Mouse (Mus musculus) midbrain, embryonic 15.5 days (tissue): ENCODE measurements around the gene Capn2. TPM values are rescaled to one million over a fixed set of nuclear protein-coding genes. Genes with fewer than 3 reads are reported as not detected.

Experiments used
- ATAC-seq: fragments of 200-750 bp; cut with Nextera tagmentation; replicated peaks from 2 replicates; pipeline ENCODE4 v1.8.0; 2017; ENCODE audit warnings: moderate TSS enrichment
- H3K27ac ChIP-seq: fragments of 300-500 bp; sonication (generic); 2 replicates; pipeline ENCODE4 v1.5.1; 2015; ENCODE audit warnings: mild to moderate bottlenecking, inconsistent platforms
- H3K27me3 ChIP-seq: fragments of 300-500 bp; sonication (generic); replicated peaks from 2 replicates; pipeline ENCODE4 v1.6.1; 2015; ENCODE audit warnings: inconsistent platforms
- H3K36me3 ChIP-seq: fragments of 300-500 bp; sonication (generic); replicated peaks from 2 replicates; pipeline ENCODE4 v1.6.1; 2015; ENCODE audit warnings: inconsistent platforms
- H3K4me1 ChIP-seq: fragments of 300-500 bp; sonication (generic); 2 replicates; pipeline ENCODE4 v1.6.1; 2015; ENCODE audit warnings: inconsistent platforms
- H3K4me2 ChIP-seq: fragments of 300-500 bp; sonication (generic); 2 replicates; pipeline ENCODE4 v1.6.1; 2015; ENCODE audit warnings: inconsistent platforms, mild to moderate bottlenecking, moderate library complexity
- H3K4me3 ChIP-seq: fragments of 300-500 bp; sonication (generic); 2 replicates; pipeline ENCODE4 v1.5.1; 2015; ENCODE audit warnings: mild to moderate bottlenecking, inconsistent platforms
- H3K9ac ChIP-seq: fragments of 300-500 bp; sonication (generic); 2 replicates; pipeline ENCODE4 v1.6.1; 2015; ENCODE audit warnings: mild to moderate bottlenecking, inconsistent platforms
- H3K9me3 ChIP-seq: fragments of 300-500 bp; sonication (generic); 2 replicates; pipeline ENCODE4 v1.6.1; 2016; ENCODE audit warnings: inconsistent platforms
- whole genome bisulfite sequencing: fragments of 180-500 bp; shearing (Covaris S2); methylation state at CpG from one replicate; pipeline ENCODE4 v1.1.7; 2015; ENCODE audit warnings: mixed read lengths; 5-methylcytosine and 5-hydroxymethylcytosine counted together
- polyA plus RNA-seq: library from polyadenylated mRNA; unstranded; fragments of >200 nt; fragmentation: Nextera tagmentation; extraction: Ambion mirVana; gene quantifications from 2 replicates; pipeline ENCODE4 v1.2.1, GENCODE M21; 2015

Capn2 gene
- polyA plus RNA-seq, 1 experiment from 2014 or later: 86.2 TPM

DNA sequence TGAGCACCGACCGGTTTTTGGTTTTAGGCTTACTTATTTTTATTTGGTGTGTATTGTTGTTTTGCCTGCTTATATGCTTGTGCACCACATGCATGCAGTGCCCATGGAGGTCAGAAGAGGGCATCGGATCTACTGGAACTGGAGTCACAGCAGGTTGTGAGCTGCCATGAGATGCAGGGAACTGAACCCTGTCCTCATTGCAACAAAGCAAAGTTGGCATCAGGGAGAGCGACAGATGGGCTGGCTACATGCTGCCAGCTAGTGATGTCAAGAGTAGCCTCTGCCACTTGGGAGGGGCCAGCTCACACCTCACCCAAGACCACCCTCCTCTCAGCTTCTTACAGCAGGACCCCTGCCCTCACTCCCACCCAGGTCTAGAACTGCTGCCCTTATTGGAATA, 51.4 kb downstream of the Capn2 start:
- no peak overlapping the region for H3K9ac ChIP-seq
- H3K9me3 ChIP-seq: no peaks in the 10 kb centered on the region
- no peak overlapping the region for H3K4me3 ChIP-seq
- H3K36me3 ChIP-seq: peaks cover 37% of the 10 kb centered on the region; the same call in 1 of the 2 replicates
- no peak overlapping the region for H3K4me2 ChIP-seq
- no peak for ATAC-seq
- H3K4me1 ChIP-seq: peaks cover 3% of the 10 kb centered on the region; the same call in 1 of the 2 replicates
- no peaks in the 10 kb centered on the region for H3K27me3 ChIP-seq
- 95% methylated on average over 4 of the region's 4 CpGs for WGBS
- H3K27ac ChIP-seq: no peak overlapping the region

DNA sequence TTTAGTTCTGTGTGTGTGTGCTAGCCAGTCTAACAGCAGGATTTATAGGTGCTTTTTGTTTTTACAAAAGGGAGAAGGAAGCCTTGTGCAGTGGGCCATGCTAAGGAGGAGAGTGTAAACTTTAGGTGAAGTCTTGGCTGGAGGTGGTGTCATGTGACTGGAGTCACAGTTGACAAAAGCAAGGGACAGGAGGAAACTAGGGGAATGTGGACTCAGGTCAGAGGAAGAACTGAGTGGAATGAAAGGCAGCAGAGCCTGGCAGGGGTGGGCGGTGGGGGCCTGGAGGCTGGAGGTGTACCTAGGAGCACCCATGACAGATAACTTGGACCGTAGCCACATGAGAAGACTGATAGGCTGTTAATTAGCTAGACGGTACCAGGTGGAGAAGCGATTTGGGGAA, 52.1 kb downstream of the Capn2 start:
- Histone ChIP-seq H3K36me3 (peaks cover 35% of the 10 kb centered on the region; the same call in 1 of the 2 replicates), H3K9me3 (no peaks in the 10 kb centered on the region), H3K27ac (no peak overlapping the region), H3K4me2 (no peak overlapping the region), H3K4me1 (peaks cover 3% of the 10 kb centered on the region; the same call in 1 of the 2 replicates), H3K4me3 (no peak overlapping the region), H3K9ac (no peak overlapping the region), H3K27me3 (no peaks in the 10 kb centered on the region)
- 85% methylated on average over 4 of the region's 4 CpGs for WGBS
- no peak for ATAC-seq

DNA sequence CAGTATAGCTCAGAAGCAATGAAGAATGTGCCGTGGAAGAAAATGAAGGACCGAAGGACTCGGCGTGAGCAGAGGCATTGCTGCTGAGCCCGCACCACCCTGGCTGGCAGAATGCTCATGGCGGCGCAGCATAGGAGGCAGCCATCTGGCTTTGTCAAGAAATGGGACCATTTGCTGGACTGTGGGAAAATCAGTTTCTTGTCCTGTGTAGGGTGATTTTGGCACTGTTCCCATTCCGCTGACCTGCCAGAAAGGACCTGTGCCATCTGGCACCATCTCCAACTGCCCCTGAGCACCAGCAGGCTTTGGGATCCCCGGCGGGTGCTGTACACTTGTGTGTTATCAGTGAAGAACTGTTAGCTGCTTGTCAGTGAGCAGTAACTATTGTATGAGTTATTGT, 55.6 kb downstream of the Capn2 start:
- no peak overlapping the region for H3K9ac ChIP-seq
- no peak overlapping the region for H3K4me3 ChIP-seq
- 0 out of 2 replicates have a peak, but pooled peaks have one; percentile 14 for ATAC-seq
- peaks cover 3% of the 10 kb centered on the region; the same call in 1 of the 2 replicates for H3K4me1 ChIP-seq
- no peak overlapping the region for H3K4me2 ChIP-seq
- H3K27me3 ChIP-seq: no peaks in the 10 kb centered on the region
- WGBS: 78% methylated on average over 10 of the region's 10 CpGs
- H3K27ac ChIP-seq: peak overlapping the region; percentile 36
- H3K9me3 ChIP-seq: no peaks in the 10 kb centered on the region
- 0 out of 2 replicates have a peak, but pooled peaks cover 5% of the 10 kb centered on the region for H3K36me3 ChIP-seq

DNA sequence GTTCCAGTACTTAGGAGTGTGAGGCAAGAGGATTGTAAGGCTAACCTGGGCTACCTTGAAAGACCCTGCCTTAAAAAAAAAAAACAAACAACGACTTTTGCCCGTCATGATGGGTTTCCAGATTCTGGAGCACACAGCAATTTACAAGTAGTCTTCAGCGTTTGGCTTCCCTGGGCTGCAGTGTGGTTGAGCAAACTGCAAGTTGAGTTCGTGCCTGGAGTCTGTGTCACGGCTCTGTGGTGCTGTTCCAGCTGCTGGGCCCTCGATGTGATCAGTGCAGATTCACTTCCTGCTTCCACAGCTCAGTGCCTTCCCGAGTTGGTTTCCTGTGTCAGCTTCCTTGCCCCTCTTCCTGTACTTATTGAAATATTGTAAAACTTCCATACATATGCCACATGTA, 56.1 kb downstream of the Capn2 start:
- WGBS: 81% methylated on average over 7 of the region's 7 CpGs
- Histone ChIP-seq H3K9me3 (no peaks in the 10 kb centered on the region), H3K27ac (peak overlapping the region; percentile 36; the same call in 1 of the 2 replicates), H3K9ac (no peak overlapping the region), H3K27me3 (no peaks in the 10 kb centered on the region), H3K4me2 (no peak overlapping the region), H3K36me3 (0 out of 2 replicates have a peak, but pooled peaks cover 7% of the 10 kb centered on the region), H3K4me1 (peaks cover 3% of the 10 kb centered on the region; the same call in 1 of the 2 replicates), H3K4me3 (no peak overlapping the region)
- no peak for ATAC-seq

DNA sequence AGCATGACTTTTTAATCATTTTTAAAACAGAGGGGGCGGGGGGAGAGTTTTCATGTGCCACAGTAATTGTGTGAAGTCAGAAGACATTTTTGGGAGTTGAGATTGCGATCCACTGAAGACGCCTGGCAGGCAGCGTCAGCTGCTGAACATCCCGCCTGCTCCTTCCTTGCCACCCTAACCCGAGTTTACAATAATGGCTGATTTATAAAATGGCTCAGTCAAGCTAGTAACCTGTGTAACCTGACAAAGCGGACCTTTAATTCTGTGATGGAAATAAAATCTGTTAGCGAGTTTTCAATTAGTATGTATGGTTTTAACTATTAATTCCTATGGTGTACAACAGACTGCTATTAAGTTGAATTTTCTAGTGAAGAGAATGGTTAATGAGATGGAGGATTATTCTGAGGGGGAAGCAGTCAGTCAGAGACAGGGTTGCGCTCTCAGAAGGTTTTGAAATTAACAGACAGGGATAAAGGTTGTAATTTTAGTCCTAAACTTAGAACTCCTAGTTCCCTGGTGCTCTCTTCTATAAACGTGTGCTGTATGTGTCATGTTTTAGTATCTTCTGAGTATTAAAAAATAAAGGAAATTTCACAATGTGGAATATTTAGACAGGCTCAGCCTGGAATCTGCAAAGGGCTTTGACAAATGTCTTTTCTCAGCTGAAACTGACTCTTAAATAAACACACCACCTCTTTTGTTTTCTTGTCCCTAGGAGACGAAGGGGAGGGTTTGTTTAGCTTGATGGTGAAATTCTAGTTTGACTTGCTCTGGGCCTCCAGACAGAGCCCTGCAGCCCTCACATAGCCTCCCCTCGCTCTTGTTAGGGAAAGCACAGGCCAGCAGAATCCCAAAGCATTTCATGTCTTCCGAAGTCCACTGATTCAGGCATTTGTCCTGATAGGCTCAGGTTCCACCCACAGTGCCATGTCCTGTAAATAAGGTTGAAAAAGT, 56.8 kb downstream of the Capn2 start:
- H3K9ac ChIP-seq: no peak overlapping the region
- peak overlapping the region; percentile 36; the same call in 1 of the 2 replicates for H3K27ac ChIP-seq
- no peak overlapping the region for H3K4me2 ChIP-seq
- WGBS: 77% methylated on average over 13 of the region's 13 CpGs
- no peak for ATAC-seq
- H3K4me3 ChIP-seq: no peak overlapping the region
- H3K36me3 ChIP-seq: peaks cover 12% of the 10 kb centered on the region; the same call in 1 of the 2 replicates
- H3K27me3 ChIP-seq: no peaks in the 10 kb centered on the region
- peaks cover 3% of the 10 kb centered on the region; the same call in 1 of the 2 replicates for H3K4me1 ChIP-seq
- H3K9me3 ChIP-seq: no peaks in the 10 kb centered on the region

DNA sequence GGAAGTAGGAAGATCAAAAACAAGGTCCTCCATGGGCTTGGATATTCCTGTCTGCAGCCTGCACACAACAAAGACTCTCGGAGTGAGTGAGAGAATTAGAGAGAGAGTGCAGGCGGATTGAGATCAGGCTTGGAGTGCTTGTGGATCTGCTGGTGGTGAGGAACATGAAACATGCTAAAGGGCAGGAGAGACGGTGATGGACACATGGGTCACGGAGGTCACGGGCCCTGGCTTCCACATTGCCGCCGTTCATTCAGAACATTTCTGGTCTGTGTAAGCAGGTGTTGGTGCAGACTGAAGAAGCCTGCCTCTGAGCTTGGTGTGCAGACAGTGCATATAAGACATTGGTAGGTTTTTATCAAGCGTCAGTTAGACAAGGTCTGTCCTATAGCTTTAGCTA, 58.0 kb downstream of the Capn2 start:
- Histone ChIP-seq H3K27ac (no peak overlapping the region), H3K9ac (no peak overlapping the region), H3K36me3 (peaks cover 15% of the 10 kb centered on the region), H3K27me3 (no peaks in the 10 kb centered on the region), H3K9me3 (no peaks in the 10 kb centered on the region), H3K4me3 (no peak overlapping the region), H3K4me1 (peaks cover 3% of the 10 kb centered on the region; the same call in 1 of the 2 replicates), H3K4me2 (no peak overlapping the region)
- ATAC-seq: no peak
- WGBS: 88% methylated on average over 8 of the region's 8 CpGs

DNA sequence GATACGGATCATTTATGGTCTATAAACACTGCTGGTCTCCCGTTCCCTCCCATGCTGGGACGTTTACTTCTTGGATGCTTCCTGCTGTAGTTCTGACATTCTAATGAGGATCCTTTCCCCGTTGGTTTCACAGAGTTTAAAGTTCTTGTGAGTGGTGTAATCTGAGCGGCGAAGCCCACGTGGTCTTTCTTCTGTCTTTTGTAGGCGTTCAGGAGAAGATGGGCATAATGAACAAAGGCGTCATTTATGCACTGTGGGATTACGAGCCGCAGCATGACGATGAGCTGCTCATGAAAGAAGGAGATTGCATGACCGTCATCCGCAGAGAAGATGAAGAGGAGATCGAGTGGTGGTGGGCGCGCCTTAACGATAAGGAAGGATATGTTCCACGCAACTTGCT, 58.9 kb downstream of the Capn2 start:
- no peaks in the 10 kb centered on the region for H3K9me3 ChIP-seq
- WGBS: 80% methylated on average over 19 of the region's 19 CpGs
- ATAC-seq: no peak
- H3K4me1 ChIP-seq: peaks cover 3% of the 10 kb centered on the region; the same call in 1 of the 2 replicates
- no peak overlapping the region for H3K4me2 ChIP-seq
- H3K4me3 ChIP-seq: no peak overlapping the region
- H3K9ac ChIP-seq: no peak overlapping the region
- no peaks in the 10 kb centered on the region for H3K27me3 ChIP-seq
- peaks cover 21% of the 10 kb centered on the region for H3K36me3 ChIP-seq
- no peak overlapping the region for H3K27ac ChIP-seq

DNA sequence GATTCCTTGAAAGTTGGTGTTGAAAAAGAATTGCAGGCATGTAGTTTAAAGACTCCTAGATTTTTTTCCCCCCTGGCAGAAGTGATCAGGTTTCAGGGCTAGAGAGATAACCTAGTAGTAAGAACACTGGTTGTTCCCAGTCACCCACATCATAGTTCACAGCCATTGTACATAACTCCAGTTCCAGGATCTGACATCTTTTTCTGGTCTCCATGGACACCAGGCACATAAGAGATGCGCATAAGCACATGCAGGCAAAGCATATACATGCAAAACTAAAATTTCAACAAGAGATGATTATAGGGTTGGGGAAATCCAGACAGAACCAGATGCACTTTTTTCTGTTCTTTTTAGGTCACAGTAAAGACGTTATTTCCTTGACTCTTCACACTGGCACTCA, 62.3 kb downstream of the Capn2 start:
- ATAC-seq: no peak
- WGBS: 84% methylated on average over 2 of the region's 2 CpGs
- Histone ChIP-seq H3K4me3 (no peak overlapping the region), H3K4me1 (no peaks in the 10 kb centered on the region), H3K27ac (no peak overlapping the region), H3K4me2 (no peak overlapping the region), H3K9me3 (no peaks in the 10 kb centered on the region), H3K9ac (no peak overlapping the region), H3K36me3 (peaks cover 20% of the 10 kb centered on the region), H3K27me3 (no peaks in the 10 kb centered on the region)

DNA sequence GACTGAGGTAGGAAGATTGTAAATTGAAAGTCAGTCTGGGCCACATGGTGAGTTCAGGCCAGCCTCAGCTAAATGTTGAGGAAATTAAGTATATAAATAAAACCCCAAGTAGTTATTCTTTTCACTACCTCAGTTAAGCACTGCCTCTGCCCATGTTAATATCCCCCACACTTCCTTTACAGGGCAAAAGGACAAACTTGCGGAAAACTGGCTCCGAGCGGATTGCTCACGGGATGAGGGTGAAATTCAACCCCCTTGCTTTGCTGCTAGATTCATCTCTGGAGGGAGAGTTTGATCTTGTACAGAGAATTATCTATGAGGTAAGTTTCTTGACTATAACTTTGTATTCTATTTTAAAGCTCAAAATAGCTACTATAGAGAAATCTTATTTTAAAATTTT, 64.9 kb downstream of the Capn2 start:
- H3K9me3 ChIP-seq: no peaks in the 10 kb centered on the region
- H3K4me3 ChIP-seq: no peak overlapping the region
- H3K36me3 ChIP-seq: peaks cover 34% of the 10 kb centered on the region
- no peak overlapping the region for H3K4me2 ChIP-seq
- H3K27me3 ChIP-seq: no peaks in the 10 kb centered on the region
- H3K4me1 ChIP-seq: no peaks in the 10 kb centered on the region
- ATAC-seq: no peak
- H3K27ac ChIP-seq: no peak overlapping the region
- H3K9ac ChIP-seq: no peak overlapping the region
- 89% methylated on average over 4 of the region's 4 CpGs for WGBS

DNA sequence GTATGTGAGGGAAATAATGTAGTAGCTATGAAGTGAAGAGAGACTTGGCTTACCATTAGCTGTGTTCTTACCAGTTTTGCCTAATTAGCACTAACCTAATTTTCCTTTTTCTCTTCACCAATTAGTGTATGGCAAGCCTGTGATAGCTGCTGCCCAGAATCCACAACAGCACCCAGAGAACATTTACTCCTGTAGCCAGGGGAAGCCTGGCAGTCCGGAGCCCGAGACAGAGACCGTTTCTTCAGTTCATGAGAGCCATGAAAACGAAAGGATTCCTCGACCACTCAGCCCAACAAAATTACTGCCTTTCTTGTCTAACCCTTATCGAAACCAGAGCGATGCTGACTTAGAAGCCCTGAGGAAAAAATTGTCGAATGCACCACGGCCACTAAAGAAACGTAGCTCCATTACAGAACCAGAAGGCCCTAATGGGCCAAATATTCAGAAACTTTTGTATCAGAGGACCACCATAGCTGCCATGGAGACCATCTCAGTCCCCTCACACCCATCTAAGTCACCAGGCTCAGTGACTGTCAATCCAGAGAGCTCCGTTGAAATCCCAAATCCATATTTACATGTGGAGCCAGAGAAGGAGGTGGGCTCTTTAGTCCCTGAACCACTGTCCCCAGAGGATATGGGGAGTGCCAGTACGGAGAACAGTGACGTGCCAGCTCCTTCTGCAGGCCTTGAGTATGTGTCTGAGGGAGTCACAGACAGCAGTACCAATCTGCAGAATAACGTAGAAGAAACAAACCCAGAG, 69.0 kb downstream of the Capn2 start:
- H3K4me1 ChIP-seq: no peaks in the 10 kb centered on the region
- H3K4me2 ChIP-seq: no peak overlapping the region
- WGBS: 95% methylated on average over 14 of the region's 14 CpGs
- H3K36me3 ChIP-seq: peaks cover 29% of the 10 kb centered on the region
- no peaks in the 10 kb centered on the region for H3K27me3 ChIP-seq
- H3K9me3 ChIP-seq: no peaks in the 10 kb centered on the region
- ATAC-seq: no peak
- no peak overlapping the region for H3K4me3 ChIP-seq
- H3K27ac ChIP-seq: no peak overlapping the region
- H3K9ac ChIP-seq: no peak overlapping the region

DNA sequence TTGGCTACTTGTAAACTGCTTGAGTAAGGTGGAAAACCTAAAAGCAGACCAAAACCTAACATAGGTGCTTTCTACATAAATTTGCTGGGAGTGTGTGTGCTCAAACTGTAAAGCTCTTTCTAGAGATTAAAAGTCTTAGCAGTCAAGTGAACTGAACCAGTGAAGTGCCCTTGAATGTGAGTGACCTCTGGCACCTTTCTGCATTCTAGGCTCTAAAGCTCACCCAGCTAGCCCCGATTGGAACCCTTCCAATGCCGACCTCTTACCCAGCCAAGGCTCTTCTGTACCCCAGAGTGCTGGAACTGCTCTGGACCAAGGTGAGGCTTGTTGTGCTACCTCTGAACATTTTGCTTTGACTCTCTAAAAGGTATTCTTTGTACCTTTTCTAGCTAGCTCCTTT, 73.3 kb downstream of the Capn2 start:
- Histone ChIP-seq H3K4me1 (no peaks in the 10 kb centered on the region), H3K4me3 (no peak overlapping the region), H3K27me3 (no peaks in the 10 kb centered on the region), H3K9ac (no peak overlapping the region), H3K36me3 (peaks cover 32% of the 10 kb centered on the region), H3K27ac (no peak overlapping the region), H3K4me2 (no peak overlapping the region), H3K9me3 (no peaks in the 10 kb centered on the region)
- ATAC-seq: no peak
- WGBS: 86% methylated on average over 2 of the region's 2 CpGs

DNA sequence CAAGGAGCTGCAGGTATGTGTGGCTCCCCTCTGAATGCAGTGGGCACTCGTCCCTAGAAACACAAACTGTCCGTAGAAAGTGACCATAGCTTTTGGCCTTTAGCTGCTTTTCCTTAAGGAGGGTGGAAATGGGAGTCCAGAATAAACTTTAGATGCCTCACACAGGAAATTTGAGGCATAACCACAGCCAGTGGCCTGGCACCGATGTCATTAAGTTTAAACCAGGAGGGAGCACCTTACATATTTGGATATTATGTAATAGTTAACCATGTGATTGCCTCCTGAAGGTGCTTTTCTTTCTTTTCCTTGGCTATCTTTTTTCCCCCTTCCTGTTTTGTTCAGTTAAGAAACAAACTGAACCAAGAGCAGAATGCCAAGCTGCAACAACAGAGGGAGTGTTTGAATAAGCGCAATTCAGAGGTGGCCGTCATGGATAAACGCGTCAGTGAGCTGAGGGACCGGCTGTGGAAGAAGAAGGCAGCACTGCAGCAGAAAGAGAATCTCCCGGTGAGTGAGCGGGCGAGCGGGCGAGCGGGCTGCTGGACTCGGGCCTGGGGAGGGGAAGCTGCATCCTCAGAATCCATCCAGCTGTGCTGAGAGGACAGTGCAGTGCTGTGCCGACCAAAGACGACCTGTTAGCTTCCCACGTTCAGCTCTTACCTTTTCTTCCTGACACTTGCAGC, 75.5 kb downstream of the Capn2 start:
- H3K4me1 ChIP-seq: no peaks in the 10 kb centered on the region
- H3K4me3 ChIP-seq: no peak overlapping the region
- no peaks in the 10 kb centered on the region for H3K9me3 ChIP-seq
- no peak overlapping the region for H3K27ac ChIP-seq
- ATAC-seq: no peak
- H3K9ac ChIP-seq: no peak overlapping the region
- H3K27me3 ChIP-seq: no peaks in the 10 kb centered on the region
- H3K36me3 ChIP-seq: peaks cover 24% of the 10 kb centered on the region
- no peak overlapping the region for H3K4me2 ChIP-seq
- 85% methylated on average over 18 of the region's 18 CpGs for WGBS
